Comparison of ENCODE assay signal across 8 mouse cellular contexts in the genomic region with DNA sequence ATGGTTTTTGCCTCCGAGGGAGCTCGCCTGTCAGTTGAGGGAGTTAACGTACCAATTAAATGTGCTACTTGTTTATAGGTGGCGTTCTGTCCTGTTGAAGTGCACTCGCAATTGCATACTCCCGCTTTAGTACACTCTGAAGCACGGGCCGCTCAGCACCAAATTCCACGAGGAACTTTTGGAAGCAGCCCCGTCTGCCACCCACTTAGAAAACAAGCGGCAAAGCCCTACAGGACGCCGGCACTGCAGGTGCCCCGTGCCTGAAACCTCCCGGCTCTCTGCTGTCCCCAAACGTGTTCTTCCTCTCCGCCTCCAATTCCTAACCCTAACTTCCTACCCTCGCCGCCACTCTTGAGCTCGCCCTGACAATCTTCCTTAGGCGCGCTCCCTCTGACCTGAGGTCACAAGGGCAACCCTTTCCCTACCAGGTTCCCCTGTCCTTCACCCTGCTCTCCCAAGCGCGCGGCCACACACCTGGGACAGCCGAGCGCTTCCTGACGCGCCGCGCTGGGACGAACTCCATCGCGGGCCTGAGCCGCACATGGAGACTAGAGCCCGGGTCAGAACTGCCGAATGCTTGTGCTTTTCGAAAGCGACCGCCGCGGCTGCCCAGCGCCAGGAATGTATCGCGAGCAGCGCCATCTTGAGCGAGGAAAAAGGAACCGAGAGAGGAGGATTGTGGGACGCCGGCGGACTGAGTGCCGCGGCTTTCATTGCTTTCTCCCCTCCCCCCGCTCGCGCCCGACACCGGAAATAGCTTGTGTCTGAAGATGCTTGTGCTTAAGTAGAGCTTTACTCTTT. TPM values are rescaled to one million over a fixed set of nuclear protein-coding genes. Genes with fewer than 3 reads are reported as not detected.
DNase-seq lines count a peak whose midpoint lies in the region; ATAC-seq and TF ChIP-seq lines count a peak whose summit lies in the region.

Gene Abcb7 (minus strand): TSS at position 674 of the 801 bp plus-strand sequence.

- H3K36me3 ChIP-seq in ES-Bruce4 (ENCODE audit: control insufficient read depth, insufficient read depth, low read length, poor library complexity, severe bottlenecking) = no peaks in the 10 kb centered on the region
- no peaks in the 10 kb centered on the region for H3K36me3 ChIP-seq in forebrain, embryonic 12.5 days (replicated peaks)
- no peaks in the 10 kb centered on the region for H3K36me3 ChIP-seq in heart, postnatal 0 days (replicated peaks; ENCODE audit: control insufficient read depth, insufficient read depth, low read length)
- H3K36me3 ChIP-seq in liver, embryonic 15.5 days (replicated peaks) = no peaks in the 10 kb centered on the region
- no peaks in the 10 kb centered on the region for H3K36me3 ChIP-seq in neural tube, embryonic 11.5 days (ENCODE audit: control insufficient read depth, insufficient read depth, low read length)
- no peaks in the 10 kb centered on the region for H3K36me3 ChIP-seq in stomach, embryonic 16.5 days (ENCODE audit: control insufficient read depth, insufficient read depth, low read length)

- no peaks in the 10 kb centered on the region for H3K4me1 ChIP-seq in ES-Bruce4 (ENCODE audit: control insufficient read depth, insufficient read depth, low read length)
- H3K4me1 ChIP-seq in forebrain, embryonic 12.5 days = no peaks in the 10 kb centered on the region
- H3K4me1 ChIP-seq in heart, postnatal 0 days (ENCODE audit: control insufficient read depth, insufficient read depth) = no peaks in the 10 kb centered on the region
- 0 out of 2 replicates have a peak, but pooled peaks cover 5% of the 10 kb centered on the region for H3K4me1 ChIP-seq in liver, embryonic 15.5 days (replicated peaks)
- no peaks in the 10 kb centered on the region for H3K4me1 ChIP-seq in neural tube, embryonic 11.5 days (ENCODE audit: control insufficient read depth, insufficient read depth, low read length)
- no peaks in the 10 kb centered on the region for H3K4me1 ChIP-seq in stomach, embryonic 16.5 days (ENCODE audit: control insufficient read depth, insufficient read depth, low read length)

- no peaks in the 10 kb centered on the region for H3K27me3 ChIP-seq in ES-Bruce4 (ENCODE audit: control insufficient read depth, insufficient read depth, low read length, poor library complexity, severe bottlenecking)
- peaks cover 28% of the 10 kb centered on the region for H3K27me3 ChIP-seq in forebrain, embryonic 12.5 days
- no peaks in the 10 kb centered on the region for H3K27me3 ChIP-seq in heart, postnatal 0 days (ENCODE audit: control insufficient read depth, insufficient read depth, low read length)
- no peaks in the 10 kb centered on the region for H3K27me3 ChIP-seq in liver, embryonic 15.5 days
- H3K27me3 ChIP-seq in neural tube, embryonic 11.5 days (ENCODE audit: control insufficient read depth, insufficient read depth, low read length) = peaks cover 8% of the 10 kb centered on the region
- H3K27me3 ChIP-seq in stomach, embryonic 16.5 days (ENCODE audit: control insufficient read depth, insufficient read depth, low read length) = peaks cover 4% of the 10 kb centered on the region; the same call in 1 of the 2 replicates

- peak within 1 kb of the TSS; percentile 85 for H3K9ac ChIP-seq in ES-Bruce4 (ENCODE audit: low read depth, poor library complexity, severe bottlenecking)
- peak within 1 kb of the TSS; percentile 71 for H3K9ac ChIP-seq in forebrain, embryonic 12.5 days
- peak within 1 kb of the TSS; percentile 66 for H3K9ac ChIP-seq in heart, postnatal 0 days (replicated peaks; ENCODE audit: low read depth, low read length)
- H3K9ac ChIP-seq in liver, embryonic 15.5 days = peak within 1 kb of the TSS; percentile 75
- peak within 1 kb of the TSS; percentile 79 for H3K9ac ChIP-seq in neural tube, embryonic 11.5 days (ENCODE audit: low read length)
- H3K9ac ChIP-seq in stomach, embryonic 16.5 days (ENCODE audit: low read length) = peak within 1 kb of the TSS; percentile 83

- no peak for TF ChIP-seq CTCF in ES-Bruce4 (IDR thresholded peaks at IDR 0.05; ENCODE audit: low read depth, low read length)
- 0 out of 2 replicates have a peak, but pooled peaks have one; percentile 10 for TF ChIP-seq CTCF in heart, postnatal 0 days (IDR thresholded peaks at IDR 0.05; ENCODE audit: low read depth)

- peak; percentile 96 for ATAC-seq in forebrain, embryonic 12.5 days (ENCODE audit: low FRiP score)
- peak; percentile 95 for ATAC-seq in heart, postnatal 0 days (ENCODE audit: insufficient read depth, low read depth)
- peak; percentile 91 for ATAC-seq in liver, embryonic 15.5 days (ENCODE audit: insufficient read depth)
- peak; percentile 92 for ATAC-seq in neural tube, embryonic 11.5 days (ENCODE audit: insufficient read depth, low FRiP score, low TSS enrichment)
- peak; percentile 93 for ATAC-seq in stomach, embryonic 16.5 days (ENCODE audit: insufficient read depth, low FRiP score)

- peak within 1 kb of the TSS; percentile 87 for H3K27ac ChIP-seq in ES-Bruce4 (ENCODE audit: insufficient read depth, low read length)
- H3K27ac ChIP-seq in forebrain, embryonic 12.5 days = peak within 1 kb of the TSS; percentile 91
- H3K27ac ChIP-seq in heart, postnatal 0 days (ENCODE audit: low read depth) = peak within 1 kb of the TSS; percentile 93
- peak within 1 kb of the TSS; percentile 89 for H3K27ac ChIP-seq in liver, embryonic 15.5 days (replicated peaks)
- H3K27ac ChIP-seq in neural tube, embryonic 11.5 days (ENCODE audit: low read depth, low read length) = peak within 1 kb of the TSS; percentile 90
- H3K27ac ChIP-seq in stomach, embryonic 16.5 days (ENCODE audit: low read length) = peak within 1 kb of the TSS; percentile 92

- no peaks in the 10 kb centered on the region for H3K9me3 ChIP-seq in ES-Bruce4 (replicated peaks; ENCODE audit: control insufficient read depth, insufficient read depth, low read length, poor library complexity, severe bottlenecking)
- no peaks in the 10 kb centered on the region for H3K9me3 ChIP-seq in forebrain, embryonic 12.5 days
- H3K9me3 ChIP-seq in heart, postnatal 0 days (replicated peaks; ENCODE audit: control insufficient read depth, low read length) = no peaks in the 10 kb centered on the region
- H3K9me3 ChIP-seq in liver, embryonic 15.5 days (replicated peaks) = no peaks in the 10 kb centered on the region
- H3K9me3 ChIP-seq in neural tube, embryonic 11.5 days (ENCODE audit: control insufficient read depth, low read length) = no peaks in the 10 kb centered on the region
- no peaks in the 10 kb centered on the region for H3K9me3 ChIP-seq in stomach, embryonic 16.5 days (replicated peaks; ENCODE audit: control insufficient read depth, low read length)

- peak within 1 kb of the TSS; percentile 48 for H3K4me2 ChIP-seq in forebrain, embryonic 12.5 days
- H3K4me2 ChIP-seq in heart, postnatal 0 days (ENCODE audit: low read depth, low read length) = peak within 1 kb of the TSS; percentile 61
- H3K4me2 ChIP-seq in liver, embryonic 15.5 days = peak within 1 kb of the TSS; percentile 62
- peak within 1 kb of the TSS; percentile 41 for H3K4me2 ChIP-seq in neural tube, embryonic 11.5 days (ENCODE audit: low read depth)
- H3K4me2 ChIP-seq in stomach, embryonic 16.5 days (ENCODE audit: low read depth, low read length) = peak within 1 kb of the TSS; percentile 47

- peak within 1 kb of the TSS; percentile 62 for H3K4me3 ChIP-seq in ES-Bruce4 (ENCODE audit: low read depth, low read length)
- H3K4me3 ChIP-seq in forebrain, embryonic 12.5 days (replicated peaks) = peak within 1 kb of the TSS; percentile 57
- H3K4me3 ChIP-seq in heart, postnatal 0 days (ENCODE audit: low read depth, low read length) = peak within 1 kb of the TSS; percentile 67
- H3K4me3 ChIP-seq in liver, embryonic 15.5 days (replicated peaks) = peak within 1 kb of the TSS; percentile 74
- peak within 1 kb of the TSS; percentile 57 for H3K4me3 ChIP-seq in neural tube, embryonic 11.5 days (ENCODE audit: low read depth, low read length)
- peak within 1 kb of the TSS; percentile 63 for H3K4me3 ChIP-seq in stomach, embryonic 16.5 days (replicated peaks; ENCODE audit: low read length)

- DNase-seq in c-Kit-positive CD71-positive TER-119-positive erythroid progenitor cells, embryonic 14.5 days (ENCODE audit: low spot score) = peak; percentile 76
- peak; percentile 78 for DNase-seq in heart, postnatal 0 days (ENCODE audit: low spot score)
- peak; percentile 92 to 94 for DNase-seq in kidney, postnatal 4 days
- DNase-seq in neural tube, embryonic 11.5 days (ENCODE audit: low spot score) = peak; percentile 86

- no peak for TF ChIP-seq POLR2A in ES-Bruce4 (IDR thresholded peaks at IDR 0.05; ENCODE audit: insufficient read depth, low read length)

- TF ChIP-seq EP300 in ES-Bruce4 (IDR thresholded peaks at IDR 0.05; ENCODE audit: insufficient read depth, low read depth, low read length) = no peak
- no peak for TF ChIP-seq EP300 in heart, postnatal 0 days (IDR thresholded peaks at IDR 0.05; ENCODE audit: low read depth)

- 22% methylated on average over 58 of the region's 58 CpGs for WGBS in forebrain, embryonic 12.5 days
- 15% methylated on average over 58 of the region's 58 CpGs for WGBS in heart, postnatal 0 days
- WGBS in liver, embryonic 15.5 days (ENCODE audit: insufficient replicate concordance) = 13% methylated on average over 58 of the region's 58 CpGs
- 16% methylated on average over 58 of the region's 58 CpGs for WGBS in neural tube, embryonic 11.5 days
- 11% methylated on average over 55 of the region's 58 CpGs for WGBS in stomach, embryonic 16.5 days

RNA-seq across cellular contexts. Expression of gene Abcb7, which starts in this region (rescaled TPM):
- polyA plus RNA-seq in ES-Bruce4 (2011; ENCODE audit: insufficient read depth, insufficient read length, low read depth, missing spikeins) = 40.3 and 49.2 TPM in 2 replicates
- 14.8 and 17.9 TPM in 2 replicates for polyA plus RNA-seq in forebrain, embryonic 12.5 days (2016; fragmentation: Nextera tagmentation; extraction: Ambion mirVana)
- total RNA-seq in heart, postnatal 0 days (2014; rRNA removed; ENCODE audit: low replicate concordance) = 11.3 and 21.4 TPM in 2 replicates
- 5.9 and 6.4 TPM in 2 replicates for polyA plus RNA-seq in heart, postnatal 0 days (2015; fragmentation: Nextera tagmentation; extraction: Ambion mirVana)
- polyA plus RNA-seq in liver, embryonic 15.5 days (2015; fragmentation: Nextera tagmentation; extraction: Ambion mirVana) = 7.1 and 7.6 TPM in 2 replicates
- polyA plus RNA-seq in neural tube, embryonic 11.5 days (2014; fragmentation: Nextera tagmentation; extraction: Ambion mirVana) = 14.1 and 16.3 TPM in 2 replicates
- 8.4 and 9.7 TPM in 2 replicates for polyA plus RNA-seq in stomach, embryonic 16.5 days (2015; fragmentation: Nextera tagmentation; extraction: Ambion mirVana)

Comparison
In these comparisons a context has a peak if more than half of its experiments do, and no peak if none do; other contexts are left out.
1. Peak in every context shown above with its lines: DNase-seq, ATAC-seq, H3K4me3 ChIP-seq and H3K27ac ChIP-seq.